Mouse (Mus musculus) myocyte (in vitro differentiated cells): Measurements from ENCODE around the gene Rhoc.

Experiments used
- CEBPB ChIP-seq: IDR thresholded peaks from 2 replicates; pipeline ENCODE4 v1.6.1; 2011; ENCODE audit warnings: mild to moderate bottlenecking, moderate library complexity; ENCODE audit not compliant: poor library complexity, insufficient read depth, severe bottlenecking
- E2F4 ChIP-seq: IDR thresholded peaks from one replicate; pipeline ENCODE4 v1.6.1; 2011; ENCODE audit warnings: mild to moderate bottlenecking, control low read depth, moderate library complexity; ENCODE audit not compliant: insufficient read depth
- MAX ChIP-seq: IDR thresholded peaks from one replicate; pipeline ENCODE4 v1.6.1; 2011; ENCODE audit warnings: low read depth, mild to moderate bottlenecking, control low read depth
- MYOD1 ChIP-seq, 3 experiments: IDR thresholded peaks; one replicate each; pipeline ENCODE4 v1.6.1; 2011; ENCODE audit warnings: control low read depth in 2 of 3, low read depth in 2 of 3, mild to moderate bottlenecking in 2 of 3, moderate library complexity in 1 of 3; ENCODE audit not compliant: insufficient read length in 2 of 3, control insufficient read depth in 1 of 3
- POLR2A ChIP-seq: IDR thresholded peaks from one replicate; pipeline ENCODE4 v1.6.1; 2011; ENCODE audit warnings: low read depth, mild to moderate bottlenecking, control low read depth, moderate library complexity; ENCODE audit not compliant: insufficient read length
- POLR2AphosphoS2 ChIP-seq: IDR thresholded peaks from one replicate; pipeline ENCODE4 v1.6.1; 2011; ENCODE audit warnings: low read depth, control low read depth; ENCODE audit not compliant: insufficient read length
- REST ChIP-seq: IDR thresholded peaks from one replicate; pipeline ENCODE4 v1.6.1; 2011; ENCODE audit warnings: mild to moderate bottlenecking, control low read depth, moderate library complexity; ENCODE audit not compliant: insufficient read depth, insufficient read length
- SRF ChIP-seq: IDR thresholded peaks from one replicate; pipeline ENCODE4 v1.6.1; 2011; ENCODE audit warnings: low read depth; ENCODE audit not compliant: control insufficient read depth, insufficient read length
- TCF12 ChIP-seq: IDR thresholded peaks from one replicate; pipeline ENCODE4 v1.6.1; 2011; ENCODE audit warnings: mild to moderate bottlenecking, control low read depth; ENCODE audit not compliant: poor library complexity, insufficient read depth, severe bottlenecking
- USF1 ChIP-seq: IDR thresholded peaks from one replicate; pipeline ENCODE4 v1.6.1; 2011; ENCODE audit warnings: low read depth, mild to moderate bottlenecking, control low read depth, moderate library complexity

GRCm38 (mm10) chr3:104789822-104790221 is 1.6 kb downstream of the Rhoc start:
- TF ChIP-seq POLR2A (peak; percentile 44), CEBPB (no peak), USF1 (no peak), MYOD1 (IDR thresholded peaks at IDR 0.05; ENCODE audit: control insufficient read depth in 1 of 3, insufficient read length in 2 of 3, low read depth in 2 of 3) (no peak), POLR2AphosphoS2 (no peak), TCF12 (no peak), SRF (no peak), MAX (no peak), REST (no peak), E2F4 (no peak)
